Mouse (Mus musculus) hindbrain, embryonic 11.5 days (tissue): ENCODE data around the gene Evx2. TPM values are rescaled to one million over a fixed set of nuclear protein-coding genes. Genes with fewer than 3 reads are reported as not detected.

Source experiments
- ATAC-seq: fragments of 200-750 bp; cut with Nextera tagmentation; 2 replicates; pipeline ENCODE4 v1.8.0; 2017; ENCODE audit warnings: mild to moderate bottlenecking, moderate TSS enrichment, moderate library complexity; ENCODE audit not compliant: low FRiP score
- DNase-seq: peaks from one replicate; pipeline ENCODE4 v3.0.0-alpha.2; 2015; ENCODE audit warnings: low spot score
- H3K27ac ChIP-seq: fragments of 300-500 bp; sonication (generic); 2 replicates; pipeline ENCODE4 v1.5.1; 2014; ENCODE audit warnings: mild to moderate bottlenecking, low read depth, low read length
- H3K27me3 ChIP-seq: fragments of 300-500 bp; sonication (generic); 2 replicates; pipeline ENCODE4 v1.6.1; 2014; ENCODE audit warnings: mild to moderate bottlenecking, low read length, moderate library complexity, mixed read lengths; ENCODE audit not compliant: control insufficient read depth, insufficient read depth
- H3K36me3 ChIP-seq: fragments of 300-500 bp; sonication (generic); 2 replicates; pipeline ENCODE4 v1.6.1; 2014; ENCODE audit warnings: mild to moderate bottlenecking, low read length, moderate library complexity, mixed read lengths; ENCODE audit not compliant: control insufficient read depth, insufficient read depth
- H3K4me1 ChIP-seq: fragments of 300-500 bp; sonication (generic); replicated peaks from 2 replicates; pipeline ENCODE4 v1.6.1; 2014; ENCODE audit warnings: low read length, mixed read lengths; ENCODE audit not compliant: control insufficient read depth, insufficient read depth
- H3K4me2 ChIP-seq: fragments of 300-500 bp; sonication (generic); replicated peaks from 2 replicates; pipeline ENCODE4 v1.6.1; 2014; ENCODE audit warnings: mild to moderate bottlenecking, low read depth, low read length
- H3K4me3 ChIP-seq: fragments of 300-500 bp; sonication (generic); 2 replicates; pipeline ENCODE4 v1.5.1; 2014; ENCODE audit warnings: low read depth, low read length
- H3K9ac ChIP-seq: fragments of 300-500 bp; sonication (generic); 2 replicates; pipeline ENCODE4 v1.6.1; 2014; ENCODE audit warnings: low read depth, low read length
- H3K9me3 ChIP-seq: fragments of 300-500 bp; sonication (generic); 2 replicates; pipeline ENCODE4 v1.6.1; 2016; ENCODE audit warnings: low read length; ENCODE audit not compliant: control insufficient read depth
- WGBS: fragments of 180-500 bp; shearing (Covaris S2); extraction: QIAGEN DNeasy Blood & Tissue Kit; methylation state at CpG from one replicate; pipeline ENCODE4 v1.1.7; 2014; 5-methylcytosine and 5-hydroxymethylcytosine counted together
- polyA plus RNA-seq: library from polyadenylated mRNA; unstranded; fragments of >200 nt; fragmentation: Nextera tagmentation; extraction: Ambion mirVana; gene quantifications from 2 replicates; pipeline ENCODE4 v1.2.1, GENCODE M21; 2014

The Evx2 gene
- polyA plus RNA-seq, 1 experiment from 2014 or later, result 2.4 TPM

- no peak for ATAC-seq
- no peak overlapping the region for H3K4me2 ChIP-seq
- DNase-seq, result no peak
- no peaks in the 10 kb centered on the region for H3K36me3 ChIP-seq
- H3K27me3 ChIP-seq, result no peaks in the 10 kb centered on the region
- H3K4me1 ChIP-seq, result no peaks in the 10 kb centered on the region
- H3K9me3 ChIP-seq, result no peaks in the 10 kb centered on the region
- WGBS, result 73% methylated on average over 4 of the region's 4 CpGs
- no peak overlapping the region for H3K9ac ChIP-seq
- no peak overlapping the region for H3K4me3 ChIP-seq
- no peak overlapping the region for H3K27ac ChIP-seq
Observed at GRCm38 (mm10) chr2:74635412-74635811, 23.9 kb downstream of the Evx2 start.

- Histone ChIP-seq H3K27me3 (no peaks in the 10 kb centered on the region), H3K4me3 (no peak overlapping the region), H3K9me3 (no peaks in the 10 kb centered on the region), H3K36me3 (no peaks in the 10 kb centered on the region), H3K9ac (no peak overlapping the region), H3K4me2 (no peak overlapping the region), H3K27ac (no peak overlapping the region), H3K4me1 (no peaks in the 10 kb centered on the region)
- DNase-seq, result no peak
- 91% methylated on average over 10 of the region's 10 CpGs for WGBS
- no peak for ATAC-seq
Observed at GRCm38 (mm10) chr2:74620368-74620767, 39.0 kb downstream of the Evx2 start.

GRCm38 (mm10) chr2:74619676-74620246 lies 39.6 kb downstream of the Evx2 start:
- H3K27me3 ChIP-seq, result no peaks in the 10 kb centered on the region
- WGBS, result 84% methylated on average over 3 of the region's 3 CpGs
- no peak for DNase-seq
- no peaks in the 10 kb centered on the region for H3K9me3 ChIP-seq
- no peak overlapping the region for H3K9ac ChIP-seq
- no peaks in the 10 kb centered on the region for H3K36me3 ChIP-seq
- H3K4me3 ChIP-seq, result no peak overlapping the region
- H3K4me1 ChIP-seq, result no peaks in the 10 kb centered on the region
- ATAC-seq, result no peak
- no peak overlapping the region for H3K4me2 ChIP-seq
- no peak overlapping the region for H3K27ac ChIP-seq

- 91% methylated on average over 9 of the region's 9 CpGs for WGBS
- no peak for ATAC-seq
- no peak for DNase-seq
Observed at GRCm38 (mm10) chr2:74617706-74618105, 41.7 kb downstream of the Evx2 start.

GRCm38 (mm10) chr2:74611406-74611805 lies 48.0 kb downstream of the Evx2 start:
- WGBS, result 81% methylated on average over 4 of the region's 4 CpGs
- no peaks in the 10 kb centered on the region for H3K27me3 ChIP-seq
- H3K9me3 ChIP-seq, result no peaks in the 10 kb centered on the region
- ATAC-seq, result no peak
- no peak overlapping the region for H3K4me3 ChIP-seq
- H3K4me2 ChIP-seq, result no peak overlapping the region
- no peak overlapping the region for H3K27ac ChIP-seq
- no peaks in the 10 kb centered on the region for H3K36me3 ChIP-seq
- H3K4me1 ChIP-seq, result no peaks in the 10 kb centered on the region
- no peak for DNase-seq
- no peak overlapping the region for H3K9ac ChIP-seq

More at GRCm38 (mm10) chr2:74617706-74618105, 41.7 kb downstream of the Evx2 start:
- no peak overlapping the region for H3K9ac ChIP-seq
- no peak overlapping the region for H3K27ac ChIP-seq
- no peak overlapping the region for H3K4me2 ChIP-seq
- H3K4me1 ChIP-seq, result no peaks in the 10 kb centered on the region
- H3K4me3 ChIP-seq, result no peak overlapping the region
- H3K36me3 ChIP-seq, result no peaks in the 10 kb centered on the region
- H3K9me3 ChIP-seq, result no peaks in the 10 kb centered on the region
- no peaks in the 10 kb centered on the region for H3K27me3 ChIP-seq

- H3K4me3 ChIP-seq, result no peak overlapping the region
- H3K36me3 ChIP-seq, result no peaks in the 10 kb centered on the region
- no peak overlapping the region for H3K9ac ChIP-seq
- 0 out of 2 replicates have a peak, but pooled peaks cover 2% of the 10 kb centered on the region for H3K27me3 ChIP-seq
- H3K4me1 ChIP-seq, result no peaks in the 10 kb centered on the region
- H3K9me3 ChIP-seq, result no peaks in the 10 kb centered on the region
- H3K4me2 ChIP-seq, result no peak overlapping the region
- no peak overlapping the region for H3K27ac ChIP-seq
- DNase-seq (no peak), ATAC-seq (no peak)
Observed at GRCm38 (mm10) chr2:74609350-74609749, 50.0 kb downstream of the Evx2 start.

GRCm38 (mm10) chr2:74606087-74606760 lies 53.1 kb downstream of the Evx2 start:
- H3K4me3 ChIP-seq, result no peak overlapping the region
- no peak overlapping the region for H3K9ac ChIP-seq
- no peaks in the 10 kb centered on the region for H3K4me1 ChIP-seq
- H3K27me3 ChIP-seq, result 0 out of 2 replicates have a peak, but pooled peaks cover 2% of the 10 kb centered on the region
- H3K9me3 ChIP-seq, result no peaks in the 10 kb centered on the region
- no peak for ATAC-seq
- no peak for DNase-seq
- 85% methylated on average over 5 of the region's 5 CpGs for WGBS
- H3K36me3 ChIP-seq, result no peaks in the 10 kb centered on the region
- H3K4me2 ChIP-seq, result no peak overlapping the region
- H3K27ac ChIP-seq, result no peak overlapping the region

- ATAC-seq (no peak), DNase-seq (peak; percentile 10)
- no peak overlapping the region for H3K4me3 ChIP-seq
- no peak overlapping the region for H3K4me2 ChIP-seq
- H3K27me3 ChIP-seq, result 0 out of 2 replicates have a peak, but pooled peaks cover 2% of the 10 kb centered on the region
- H3K4me1 ChIP-seq, result no peaks in the 10 kb centered on the region
- no peaks in the 10 kb centered on the region for H3K9me3 ChIP-seq
- H3K9ac ChIP-seq, result no peak overlapping the region
- H3K27ac ChIP-seq, result no peak overlapping the region
- no peaks in the 10 kb centered on the region for H3K36me3 ChIP-seq
- WGBS, result 26% methylated on average over 3 of the region's 3 CpGs
Observed at GRCm38 (mm10) chr2:74604011-74604410, 55.3 kb downstream of the Evx2 start.
